Mouse (Mus musculus) embryonic fibroblast, embryonic 13.5 days (primary cell): ENCODE measurements at regions not wholly inside any gene's neighbourhood (a gene's known extent, or its start where the extent isn't known, plus 50 kb on each side); places are given as distances from the start of the nearest gene placed in this dataset.

Experiments used
- CTCF ChIP-seq: IDR thresholded peaks from 2 replicates; pipeline ENCODE4 v1.5.1; 2011; ENCODE audit warnings: mild to moderate bottlenecking, control low read depth, low read length, moderate library complexity, borderline replicate concordance; ENCODE audit not compliant: insufficient read depth
- POLR2A ChIP-seq: IDR thresholded peaks from 2 replicates; pipeline ENCODE4 v1.6.1; 2011; ENCODE audit warnings: low read depth, mild to moderate bottlenecking, control low read depth, low read length, moderate library complexity

DNA sequence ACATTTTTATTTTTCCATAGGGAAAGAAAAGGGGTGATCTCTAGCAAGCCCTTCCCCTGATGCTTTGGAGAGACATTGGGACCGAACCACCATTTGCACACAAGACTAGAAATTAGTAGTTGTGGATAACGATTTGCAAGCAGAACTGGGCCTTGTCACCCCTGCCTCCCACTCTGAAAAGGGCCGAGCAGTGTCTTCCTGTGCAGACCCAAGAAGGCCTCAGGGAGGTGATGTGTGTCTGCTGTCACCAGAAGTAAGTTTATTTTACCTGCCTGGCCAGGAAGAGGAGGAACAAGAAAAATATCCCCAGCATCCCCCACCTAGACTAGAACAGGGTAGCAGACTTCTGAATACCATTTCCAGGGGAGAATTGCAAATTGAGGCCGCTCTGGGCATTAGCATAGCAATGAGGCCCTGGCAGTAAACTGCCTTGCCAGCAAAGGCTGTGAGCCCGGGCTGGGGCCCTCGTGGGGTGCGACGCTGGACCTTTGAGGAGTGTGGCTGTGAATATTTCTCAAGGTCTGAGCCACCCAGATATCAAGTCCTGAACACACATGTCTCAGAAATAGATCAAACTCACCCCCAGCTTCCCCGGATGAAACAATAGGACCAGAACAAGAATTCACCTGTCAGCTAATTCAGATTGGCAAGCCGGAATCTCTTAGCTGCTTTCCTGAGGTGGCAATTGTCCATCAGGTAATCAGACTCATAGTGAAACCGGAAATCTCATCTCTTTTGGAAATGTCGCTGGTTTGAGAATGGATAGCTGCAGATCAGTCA, 470.4 kb downstream of the Vrk1 start:
- TF ChIP-seq POLR2A (no peak), CTCF (no peak)
